Mouse (Mus musculus): ENCODE measurements around the gene Mlf1.

Mlf1 gene

DNA sequence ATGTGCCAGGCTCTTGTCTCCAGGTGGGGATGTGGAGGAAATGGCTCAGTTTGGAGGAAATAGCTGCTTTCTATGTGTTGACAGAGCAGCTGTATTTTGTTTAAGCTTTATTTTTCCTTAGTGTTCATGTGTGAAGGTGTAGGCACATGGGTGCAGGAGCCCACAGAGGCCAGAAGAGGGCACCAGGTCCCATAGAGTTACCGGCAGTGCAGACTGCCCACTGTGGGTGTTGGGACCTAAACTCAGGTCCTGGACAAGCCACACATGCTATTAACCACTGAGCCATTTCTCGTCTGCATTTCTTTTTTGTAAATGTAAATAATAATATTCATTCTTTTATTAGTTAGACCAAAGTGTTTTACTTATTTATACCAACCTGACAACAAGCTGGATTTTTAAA is 73.2 kb downstream of the Mlf1 start:
- no peak for DNase-seq (ENCODE audit: low read depth, low spot score)

Measured in brain, embryonic 18.5 days (tissue).